Mouse (Mus musculus): Measurements from ENCODE around the gene Fam25c.
A peak's percentile ranks its signal among the peaks of the same experiment; 100 is the strongest.

DNA sequence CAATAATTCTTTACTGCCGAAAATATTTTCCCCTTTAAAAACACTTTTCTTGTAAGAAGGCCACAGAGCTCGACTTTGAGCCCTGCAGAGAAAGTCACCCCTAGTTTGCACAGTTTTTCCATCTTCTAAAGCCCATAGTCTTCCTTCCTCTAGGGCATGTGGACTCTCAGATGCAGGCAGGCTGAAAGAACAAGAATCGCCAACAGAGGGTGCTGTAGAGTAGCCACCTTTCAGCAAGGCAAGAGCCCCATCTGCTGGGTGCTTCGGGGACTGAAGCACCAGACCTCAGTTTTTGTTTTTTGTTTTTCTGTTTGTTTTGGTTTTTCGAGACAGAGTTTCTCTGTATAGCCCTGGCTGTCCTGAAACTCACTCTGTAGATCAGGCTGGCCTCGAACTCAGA lies 45.9 kb upstream of the Fam25c start:
- peak; percentile 100; the same call in 1 of the 2 replicates for TF ChIP-seq CTCF (IDR thresholded peaks at IDR 0.05; ENCODE audit: extremely low read depth, insufficient read length, insufficient replicate concordance, low read depth, low read length)
- no peak for TF ChIP-seq POLR2A (IDR thresholded peaks at IDR 0.05; ENCODE audit: low read depth, low read length)

All from small intestine, adult 2 months (tissue).